Mouse (Mus musculus): ENCODE data around the gene Pitpnc1. TPM values are rescaled to one million over a fixed set of nuclear protein-coding genes. Genes with fewer than 3 reads are reported as not detected.

Pitpnc1 gene
- polyA plus RNA-seq, 1 experiment from 2014 or later: 9.7 TPM

GRCm38 (mm10) chr11:107376272-107376671, 94.2 kb downstream of the Pitpnc1 start:
- 77% methylated on average over 12 of the region's 12 CpGs for WGBS (ENCODE audit: insufficient replicate concordance)
- ATAC-seq: no peak
- Histone ChIP-seq H3K27ac (no peak overlapping the region), H3K9ac (no peak overlapping the region), H3K27me3 (replicated peaks) (no peaks in the 10 kb centered on the region), H3K4me2 (no peak overlapping the region), H3K4me3 (no peak overlapping the region), H3K9me3 (replicated peaks) (peaks cover 6% of the 10 kb centered on the region; the same call in 1 of the 2 replicates), H3K36me3 (peaks cover 3% of the 10 kb centered on the region; the same call in 1 of the 2 replicates), H3K4me1 (peaks cover 46% of the 10 kb centered on the region)

- Histone ChIP-seq H3K9ac (no peak overlapping the region), H3K27me3 (replicated peaks) (no peaks in the 10 kb centered on the region), H3K4me3 (no peak overlapping the region), H3K36me3 (peaks cover 3% of the 10 kb centered on the region; the same call in 1 of the 2 replicates), H3K4me2 (no peak overlapping the region), H3K27ac (no peak overlapping the region), H3K4me1 (peaks cover 50% of the 10 kb centered on the region), H3K9me3 (replicated peaks) (peaks cover 6% of the 10 kb centered on the region; the same call in 1 of the 2 replicates)
- WGBS (ENCODE audit: insufficient replicate concordance): 87% methylated on average over 11 of the region's 11 CpGs
- no peak for ATAC-seq
These were observed 94.7 kb downstream of the Pitpnc1 start for GRCm38 (mm10) chr11:107375816-107376215.

- Histone ChIP-seq H3K27ac (no peak overlapping the region), H3K9ac (no peak overlapping the region), H3K4me3 (no peak overlapping the region), H3K4me1 (peaks cover 46% of the 10 kb centered on the region), H3K36me3 (no peaks in the 10 kb centered on the region), H3K9me3 (replicated peaks) (no peaks in the 10 kb centered on the region), H3K4me2 (no peak overlapping the region), H3K27me3 (replicated peaks) (no peaks in the 10 kb centered on the region)
- no peak for ATAC-seq
- 89% methylated on average over 6 of the region's 6 CpGs for WGBS (ENCODE audit: insufficient replicate concordance)
These were observed 96.9 kb downstream of the Pitpnc1 start for GRCm38 (mm10) chr11:107373569-107373968.

GRCm38 (mm10) chr11:107373154-107373553, 97.3 kb downstream of the Pitpnc1 start:
- no peak overlapping the region for H3K9ac ChIP-seq
- peaks cover 42% of the 10 kb centered on the region for H3K4me1 ChIP-seq
- H3K27me3 ChIP-seq (replicated peaks): no peaks in the 10 kb centered on the region
- 91% methylated on average over 4 of the region's 4 CpGs for WGBS (ENCODE audit: insufficient replicate concordance)
- no peak overlapping the region for H3K27ac ChIP-seq
- ATAC-seq: no peak
- H3K4me3 ChIP-seq: no peak overlapping the region
- no peaks in the 10 kb centered on the region for H3K9me3 ChIP-seq (replicated peaks)
- no peaks in the 10 kb centered on the region for H3K36me3 ChIP-seq
- H3K4me2 ChIP-seq: no peak overlapping the region

- Histone ChIP-seq H3K4me2 (no peak overlapping the region), H3K4me1 (peaks cover 40% of the 10 kb centered on the region), H3K36me3 (no peaks in the 10 kb centered on the region), H3K27ac (no peak overlapping the region), H3K9ac (no peak overlapping the region), H3K27me3 (replicated peaks) (no peaks in the 10 kb centered on the region), H3K4me3 (no peak overlapping the region), H3K9me3 (replicated peaks) (no peaks in the 10 kb centered on the region)
- ATAC-seq: no peak
- WGBS (ENCODE audit: insufficient replicate concordance): 87% methylated on average over 7 of the region's 7 CpGs
These were observed 97.8 kb downstream of the Pitpnc1 start for GRCm38 (mm10) chr11:107372688-107373087.

GRCm38 (mm10) chr11:107370476-107370875, 100.0 kb downstream of the Pitpnc1 start:
- no peaks in the 10 kb centered on the region for H3K27me3 ChIP-seq (replicated peaks)
- H3K36me3 ChIP-seq: no peaks in the 10 kb centered on the region
- peaks cover 33% of the 10 kb centered on the region for H3K4me1 ChIP-seq
- H3K27ac ChIP-seq: no peak overlapping the region
- no peak for ATAC-seq
- H3K4me2 ChIP-seq: no peak overlapping the region
- 74% methylated on average over 3 of the region's 3 CpGs for WGBS (ENCODE audit: insufficient replicate concordance)
- no peak overlapping the region for H3K4me3 ChIP-seq
- no peak overlapping the region for H3K9ac ChIP-seq
- H3K9me3 ChIP-seq (replicated peaks): no peaks in the 10 kb centered on the region

- no peaks in the 10 kb centered on the region for H3K9me3 ChIP-seq (replicated peaks)
- H3K27ac ChIP-seq: no peak overlapping the region
- no peaks in the 10 kb centered on the region for H3K27me3 ChIP-seq (replicated peaks)
- H3K4me3 ChIP-seq: no peak overlapping the region
- peaks cover 27% of the 10 kb centered on the region for H3K4me1 ChIP-seq
- no peaks in the 10 kb centered on the region for H3K36me3 ChIP-seq
- H3K4me2 ChIP-seq: no peak overlapping the region
- 93% methylated on average over 6 of the region's 6 CpGs for WGBS (ENCODE audit: insufficient replicate concordance)
- H3K9ac ChIP-seq: no peak overlapping the region
- ATAC-seq: no peak
These were observed 100.8 kb downstream of the Pitpnc1 start for GRCm38 (mm10) chr11:107369661-107370060.

- no peak for ATAC-seq
- WGBS (ENCODE audit: insufficient replicate concordance): 70% methylated on average over 13 of the region's 13 CpGs
These were observed 104.4 kb downstream of the Pitpnc1 start for GRCm38 (mm10) chr11:107365938-107366712.

GRCm38 (mm10) chr11:107358695-107359094, 111.8 kb downstream of the Pitpnc1 start:
- no peak for ATAC-seq
- WGBS (ENCODE audit: insufficient replicate concordance): 81% methylated on average over 5 of the region's 5 CpGs
- no peak overlapping the region for H3K27ac ChIP-seq
- no peaks in the 10 kb centered on the region for H3K36me3 ChIP-seq
- no peak overlapping the region for H3K9ac ChIP-seq
- no peak overlapping the region for H3K4me3 ChIP-seq
- no peaks in the 10 kb centered on the region for H3K27me3 ChIP-seq (replicated peaks)
- no peak overlapping the region for H3K4me2 ChIP-seq
- H3K4me1 ChIP-seq: 0 out of 2 replicates have a peak, but pooled peaks cover 3% of the 10 kb centered on the region
- no peaks in the 10 kb centered on the region for H3K9me3 ChIP-seq (replicated peaks)

More at GRCm38 (mm10) chr11:107365938-107366712, 104.4 kb downstream of the Pitpnc1 start:
- no peak overlapping the region for H3K9ac ChIP-seq
- H3K9me3 ChIP-seq (replicated peaks): no peaks in the 10 kb centered on the region
- H3K27ac ChIP-seq: no peak overlapping the region
- H3K36me3 ChIP-seq: no peaks in the 10 kb centered on the region
- H3K4me1 ChIP-seq: peaks cover 9% of the 10 kb centered on the region; the same call in 1 of the 2 replicates
- H3K27me3 ChIP-seq (replicated peaks): no peaks in the 10 kb centered on the region
- H3K4me2 ChIP-seq: 0 out of 2 replicates have a peak overlapping the region, but pooled peaks have one; percentile 4
- H3K4me3 ChIP-seq: no peak overlapping the region

- H3K36me3 ChIP-seq: no peaks in the 10 kb centered on the region
- no peak overlapping the region for H3K9ac ChIP-seq
- H3K4me2 ChIP-seq: no peak overlapping the region
- no peaks in the 10 kb centered on the region for H3K27me3 ChIP-seq (replicated peaks)
- H3K27ac ChIP-seq: no peak overlapping the region
- WGBS (ENCODE audit: insufficient replicate concordance): 82% methylated on average over 7 of the region's 7 CpGs
- no peak for ATAC-seq
- peaks cover 10% of the 10 kb centered on the region; the same call in 1 of the 2 replicates for H3K4me1 ChIP-seq
- H3K4me3 ChIP-seq: no peak overlapping the region
- no peaks in the 10 kb centered on the region for H3K9me3 ChIP-seq (replicated peaks)
These were observed 114.3 kb downstream of the Pitpnc1 start for GRCm38 (mm10) chr11:107356224-107356623.

GRCm38 (mm10) chr11:107355526-107355925, 115.0 kb downstream of the Pitpnc1 start:
- no peak overlapping the region for H3K4me3 ChIP-seq
- peaks cover 10% of the 10 kb centered on the region; the same call in 1 of the 2 replicates for H3K4me1 ChIP-seq
- no peaks in the 10 kb centered on the region for H3K9me3 ChIP-seq (replicated peaks)
- no peaks in the 10 kb centered on the region for H3K27me3 ChIP-seq (replicated peaks)
- ATAC-seq: no peak
- H3K4me2 ChIP-seq: no peak overlapping the region
- H3K36me3 ChIP-seq: no peaks in the 10 kb centered on the region
- H3K27ac ChIP-seq: no peak overlapping the region
- H3K9ac ChIP-seq: no peak overlapping the region
- 84% methylated on average over 3 of the region's 3 CpGs for WGBS (ENCODE audit: insufficient replicate concordance)

GRCm38 (mm10) chr11:107354499-107355143, 115.9 kb downstream of the Pitpnc1 start:
- WGBS (ENCODE audit: insufficient replicate concordance): 77% methylated on average over 8 of the region's 8 CpGs
- no peak for ATAC-seq
- no peak overlapping the region for H3K4me2 ChIP-seq
- H3K36me3 ChIP-seq: no peaks in the 10 kb centered on the region
- no peaks in the 10 kb centered on the region for H3K27me3 ChIP-seq (replicated peaks)
- no peaks in the 10 kb centered on the region for H3K9me3 ChIP-seq (replicated peaks)
- no peak overlapping the region for H3K4me3 ChIP-seq
- no peak overlapping the region for H3K9ac ChIP-seq
- H3K27ac ChIP-seq: no peak overlapping the region
- peaks cover 10% of the 10 kb centered on the region; the same call in 1 of the 2 replicates for H3K4me1 ChIP-seq
